Mouse (Mus musculus) embryonic fibroblast, embryonic 13.5 days (primary cell): ENCODE data around the gene Rnf152. TPM values are rescaled to one million over a fixed set of nuclear protein-coding genes. Genes with fewer than 3 reads are reported as not detected.

Experiments used
- H3K27ac ChIP-seq: 2 replicates; pipeline ENCODE4 v1.5.1; 2012; ENCODE audit warnings: low read length, control low read depth, inconsistent platforms; ENCODE audit not compliant: insufficient read depth
- H3K4me1 ChIP-seq: 2 replicates; pipeline ENCODE4 v1.6.1; 2011; ENCODE audit warnings: low read length; ENCODE audit not compliant: control insufficient read depth, insufficient read depth
- H3K4me3 ChIP-seq: 2 replicates; pipeline ENCODE4 v1.5.1; 2011; ENCODE audit warnings: mild to moderate bottlenecking, control low read depth, low read length; ENCODE audit not compliant: insufficient read depth
- CTCF ChIP-seq: IDR thresholded peaks from 2 replicates; pipeline ENCODE4 v1.5.1; 2011; ENCODE audit warnings: mild to moderate bottlenecking, control low read depth, low read length, moderate library complexity, borderline replicate concordance; ENCODE audit not compliant: insufficient read depth
- POLR2A ChIP-seq: IDR thresholded peaks from 2 replicates; pipeline ENCODE4 v1.6.1; 2011; ENCODE audit warnings: low read depth, mild to moderate bottlenecking, control low read depth, low read length, moderate library complexity
- polyA plus RNA-seq: library from polyadenylated mRNA; stranded (reverse); fragments of >200 nt; gene quantifications from 2 replicates; pipeline ENCODE4 v1.2.4, GENCODE M21; 2011; ENCODE audit warnings: low read depth; ENCODE audit not compliant: missing spikeins, insufficient read length

The Rnf152 gene
- polyA plus RNA-seq, 1 experiment, result 0.60 TPM

DNA sequence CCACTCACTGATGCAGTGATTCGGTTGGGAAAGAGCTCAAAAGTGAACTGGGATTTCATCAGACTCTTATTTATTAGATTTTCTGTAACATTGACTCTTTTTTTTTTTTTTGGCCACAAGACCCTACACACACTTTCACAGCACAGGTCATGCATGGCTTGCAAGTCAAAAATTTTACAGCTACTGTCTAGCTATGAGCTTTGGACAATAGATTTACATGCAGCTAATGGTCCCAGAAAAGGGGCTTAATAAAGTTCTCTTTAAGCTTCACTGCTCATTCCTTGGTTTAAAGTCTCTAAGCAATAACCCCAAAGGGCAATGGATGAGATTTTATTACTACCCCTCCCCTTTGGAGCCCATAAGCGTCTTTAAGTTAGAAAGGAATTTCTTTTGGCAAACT, 76.3 kb downstream of the Rnf152 start:
- H3K4me3 ChIP-seq, result no peak overlapping the region
- TF ChIP-seq POLR2A (no peak), CTCF (no peak)
- H3K27ac ChIP-seq, result no peak overlapping the region
- no peaks in the 10 kb centered on the region for H3K4me1 ChIP-seq

DNA sequence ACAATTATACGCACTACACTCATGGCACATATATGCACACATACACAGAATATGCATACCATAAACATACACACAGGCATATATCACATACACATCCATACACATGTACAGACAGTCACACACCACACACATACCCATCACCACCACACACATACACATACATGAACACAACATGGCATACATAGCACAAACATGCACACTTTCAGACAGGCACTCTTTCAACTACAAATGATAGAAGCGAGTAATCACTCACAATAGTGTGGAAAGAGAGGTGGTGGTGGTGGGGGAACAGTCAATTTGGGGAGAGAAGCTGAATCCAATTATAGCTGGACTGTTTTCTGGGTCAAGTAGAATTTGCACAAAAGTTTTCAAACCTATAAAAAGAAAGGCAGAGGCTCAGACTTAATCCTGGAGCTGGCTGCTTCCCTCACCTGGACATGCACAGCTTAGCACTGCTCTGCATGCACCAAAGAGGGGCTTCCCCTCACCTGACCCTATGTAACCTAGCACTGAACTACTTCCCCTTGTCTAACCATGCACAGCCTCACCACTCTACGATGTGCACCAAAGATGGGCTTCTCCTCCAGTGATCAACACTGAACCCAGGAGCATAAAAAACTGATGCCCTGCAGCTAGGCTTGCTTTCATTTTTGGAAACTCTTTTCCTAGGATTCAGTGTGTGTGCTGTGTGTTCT, 81.9 kb downstream of the Rnf152 start:
- TF ChIP-seq CTCF (no peak), POLR2A (no peak)
- Histone ChIP-seq H3K27ac (no peak overlapping the region), H3K4me1 (no peaks in the 10 kb centered on the region), H3K4me3 (no peak overlapping the region)

DNA sequence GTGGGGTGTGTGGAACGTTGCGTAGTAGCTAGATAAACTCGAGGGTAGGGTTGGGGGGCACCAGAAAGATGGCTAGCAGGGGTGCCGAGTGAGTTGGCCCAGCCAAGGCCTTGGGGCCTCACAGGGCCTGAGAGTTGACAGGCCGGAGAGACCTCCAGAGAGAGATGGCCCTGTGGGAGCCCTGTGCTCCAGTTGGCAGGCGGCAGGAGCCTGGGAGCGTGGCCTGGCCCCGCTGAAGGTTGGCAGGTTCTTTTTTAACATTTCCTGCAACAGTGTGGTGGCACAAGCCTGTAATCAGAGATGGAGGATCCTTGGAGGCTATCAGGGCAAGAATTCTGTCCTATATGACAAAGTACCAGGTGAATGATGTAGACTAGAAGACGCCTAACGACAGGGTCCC, 85.4 kb downstream of the Rnf152 start:
- Histone ChIP-seq H3K4me3 (no peak overlapping the region), H3K4me1 (no peaks in the 10 kb centered on the region), H3K27ac (no peak overlapping the region)
- TF ChIP-seq POLR2A, result no peak
- no peak for TF ChIP-seq CTCF

DNA sequence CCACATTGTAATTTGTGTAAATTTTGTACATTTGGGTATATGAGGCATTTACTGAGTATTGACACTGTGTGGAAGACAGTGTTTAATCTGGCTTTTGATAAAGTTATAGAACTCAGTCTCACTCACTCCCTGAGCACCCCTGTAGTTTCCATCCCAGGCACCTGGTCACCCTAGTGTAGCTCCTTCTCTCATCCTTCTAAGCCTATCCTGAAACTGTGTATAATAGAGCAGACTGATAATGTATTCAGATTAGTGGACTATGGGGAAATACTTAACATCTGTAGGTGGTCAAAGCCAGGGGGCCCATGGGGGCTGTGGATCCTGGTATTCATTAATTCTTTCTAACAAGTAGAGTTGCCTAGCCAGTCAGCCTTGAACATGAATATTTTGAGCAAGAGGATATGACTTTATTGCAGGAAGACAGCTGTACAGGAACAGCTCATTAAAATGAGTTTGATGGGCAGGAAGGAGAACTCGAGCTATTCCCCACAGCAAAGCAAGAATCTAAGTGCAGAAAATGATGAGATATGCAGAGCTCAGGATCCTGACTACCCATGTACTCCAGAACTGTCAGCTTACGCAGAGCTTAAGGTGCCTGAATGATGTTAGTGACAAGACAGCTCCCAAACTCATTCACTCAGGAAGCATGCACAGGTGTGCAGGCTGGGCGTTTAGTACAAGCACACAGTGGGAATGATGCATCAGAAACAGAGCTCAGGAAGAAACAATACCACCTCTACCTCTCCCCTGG, 93.1 kb downstream of the Rnf152 start:
- no peaks in the 10 kb centered on the region for H3K4me1 ChIP-seq

DNA sequence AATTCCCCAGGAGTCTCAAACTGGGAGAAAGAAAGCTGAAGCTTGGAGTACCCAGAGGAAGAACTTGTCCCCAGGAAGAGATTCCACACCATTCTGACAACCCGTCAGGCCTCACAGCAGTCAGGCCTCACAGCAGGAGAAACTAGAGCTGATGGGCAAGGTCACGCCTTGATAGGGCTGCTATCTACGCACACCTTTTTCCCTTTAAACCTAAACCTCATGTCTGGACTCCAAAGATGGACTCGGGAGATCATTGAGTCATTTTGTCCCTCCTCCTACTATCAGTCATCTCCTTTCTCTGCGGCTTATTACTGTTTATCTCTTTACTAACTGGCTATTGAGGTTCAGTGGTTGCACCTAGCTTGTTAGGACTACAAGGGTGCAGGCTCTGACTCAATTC, 96.3 kb downstream of the Rnf152 start:
- no peak for TF ChIP-seq CTCF
- no peak for TF ChIP-seq POLR2A
- Histone ChIP-seq H3K27ac (no peak overlapping the region), H3K4me3 (no peak overlapping the region), H3K4me1 (no peaks in the 10 kb centered on the region)

More for the DNA sequence above, 93.1 kb downstream of the Rnf152 start:
- Histone ChIP-seq H3K27ac (no peak overlapping the region), H3K4me3 (no peak overlapping the region)
- no peak for TF ChIP-seq POLR2A
- TF ChIP-seq CTCF, result no peak

DNA sequence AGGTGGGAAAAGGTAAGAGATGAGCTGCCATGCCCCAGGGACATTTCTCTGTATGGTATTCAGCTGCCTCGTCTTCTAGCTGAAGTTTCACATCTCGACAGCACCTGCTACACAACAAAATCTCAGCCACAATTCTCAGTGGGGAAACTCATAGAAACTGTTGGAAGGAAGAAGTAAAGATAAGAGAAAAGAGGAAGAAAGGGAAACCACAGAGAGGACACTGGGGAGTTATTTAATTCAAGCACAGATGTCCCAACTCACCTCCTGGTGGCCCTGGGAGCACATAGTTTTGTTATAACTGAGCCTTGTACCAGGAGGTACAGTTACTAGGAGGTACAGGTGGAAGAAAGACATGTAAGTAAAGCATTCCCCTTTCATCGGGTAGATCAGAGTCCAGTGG, 99.3 kb downstream of the Rnf152 start:
- Histone ChIP-seq H3K4me1 (no peaks in the 10 kb centered on the region), H3K27ac (no peak overlapping the region), H3K4me3 (no peak overlapping the region)
- TF ChIP-seq CTCF, result no peak

DNA sequence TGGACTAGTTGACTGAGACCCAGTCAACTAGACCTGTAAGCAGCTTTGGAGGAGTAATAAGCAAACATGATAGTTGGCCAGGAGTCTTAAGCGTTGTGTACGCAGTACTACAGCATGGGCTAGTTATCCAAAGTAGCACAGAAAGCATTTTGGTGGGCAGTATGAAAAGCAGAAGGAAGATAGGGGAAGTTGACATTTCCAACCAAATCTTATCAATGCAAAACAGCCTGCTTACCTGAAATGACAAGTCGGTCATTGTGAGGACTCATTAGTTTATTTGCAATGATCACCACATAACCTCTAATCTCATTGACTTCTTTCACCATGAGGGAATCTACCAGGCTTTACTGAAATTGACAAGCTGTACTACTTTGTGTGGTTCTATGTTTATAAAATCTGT, 107.3 kb downstream of the Rnf152 start:
- Histone ChIP-seq H3K4me1 (no peaks in the 10 kb centered on the region), H3K27ac (no peak overlapping the region), H3K4me3 (no peak overlapping the region)
- TF ChIP-seq POLR2A (no peak), CTCF (no peak)

DNA sequence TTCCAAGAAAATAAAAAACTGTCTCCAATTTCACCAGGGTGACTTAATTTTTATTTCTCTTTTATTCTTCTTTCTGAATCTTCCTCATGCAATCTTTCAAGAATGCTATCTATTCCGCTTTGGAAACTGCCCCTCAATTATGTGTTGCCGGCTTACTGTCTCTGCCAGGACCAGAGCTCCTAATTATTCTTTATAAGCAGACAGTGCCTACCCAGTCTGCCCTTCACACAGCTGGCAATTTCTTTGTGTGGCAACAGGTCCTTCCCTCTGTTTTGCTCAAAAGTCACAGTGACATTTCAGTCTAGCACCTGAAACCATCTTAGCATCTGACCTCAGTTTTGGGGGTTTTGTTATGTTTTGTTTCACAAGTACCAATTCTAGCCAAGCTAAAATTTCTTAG, 109.9 kb downstream of the Rnf152 start:
- no peaks in the 10 kb centered on the region for H3K4me1 ChIP-seq
- H3K27ac ChIP-seq, result no peak overlapping the region
- no peak for TF ChIP-seq POLR2A
- no peak for TF ChIP-seq CTCF
- no peak overlapping the region for H3K4me3 ChIP-seq

DNA sequence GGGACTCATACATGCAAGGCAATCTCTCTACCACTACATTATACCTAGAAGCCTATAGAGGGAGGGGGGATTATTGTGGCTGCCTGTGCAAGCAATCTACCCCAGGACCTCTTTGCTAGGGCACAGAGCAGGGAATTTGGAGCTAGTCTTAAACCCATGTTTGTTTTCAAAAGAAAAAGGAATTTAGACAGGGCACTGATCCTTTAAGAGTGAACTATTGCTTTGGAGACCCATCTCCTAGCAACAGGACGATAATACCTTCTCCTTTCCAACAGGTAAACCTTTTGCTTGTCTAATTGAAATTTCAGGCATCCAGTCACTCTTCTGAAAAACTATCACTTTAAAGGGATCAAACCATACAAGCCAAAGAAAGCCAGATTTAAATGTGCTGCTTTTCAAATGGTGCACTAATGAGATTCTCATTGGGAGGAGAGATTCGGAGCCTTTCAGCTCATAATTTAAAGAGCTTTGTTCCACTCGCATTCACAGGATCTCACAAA, 110.4 kb downstream of the Rnf152 start:
- Histone ChIP-seq H3K4me3 (no peak overlapping the region), H3K27ac (no peak overlapping the region), H3K4me1 (no peaks in the 10 kb centered on the region)
- TF ChIP-seq POLR2A (no peak), CTCF (no peak)
